Mouse (Mus musculus): Measurements from ENCODE around the gene Lpcat2b. TPM values are rescaled to one million over a fixed set of nuclear protein-coding genes. Genes with fewer than 3 reads are reported as not detected.
A peak's percentile ranks its signal among the peaks of the same experiment; 100 is the strongest.

Gene Lpcat2b
- polyA plus RNA-seq, 1 experiment from 2014 or later = not detected

- H3K4me3 ChIP-seq (ENCODE audit: control insufficient read depth in 1 of 2, insufficient read depth in 1 of 2, low read depth in 1 of 2, low read length in 2 of 2) = no peak overlapping the region
- ATAC-seq (ENCODE audit: insufficient number of reproducible peaks, insufficient read depth, low FRiP score, low read depth) = no peak
- WGBS = 88% methylated on average over 6 of the region's 6 CpGs
- no peak overlapping the region for H3K27ac ChIP-seq (replicated peaks in 1 of 2; ENCODE audit: control insufficient read depth in 1 of 2, insufficient read depth in 1 of 2, low read depth in 2 of 2, low read length in 2 of 2)
- peaks cover 2 to 7% of the 10 kb centered on the region in 2 experiments; a peak in 3 of 4 replicates for H3K4me1 ChIP-seq (ENCODE audit: control insufficient read depth in 2 of 2, insufficient read depth in 2 of 2, low read length in 2 of 2)
- H3K9ac ChIP-seq (ENCODE audit: low read length) = no peak overlapping the region
- no peak overlapping the region for H3K4me2 ChIP-seq (ENCODE audit: low read length)
- H3K9me3 ChIP-seq (ENCODE audit: control insufficient read depth, low read length) = no peaks in the 10 kb centered on the region
- H3K27me3 ChIP-seq (ENCODE audit: control insufficient read depth, insufficient read depth, low read length) = peaks cover 3% of the 10 kb centered on the region
- no peaks in the 10 kb centered on the region for H3K36me3 ChIP-seq (ENCODE audit: control insufficient read depth, insufficient read depth, low read length)
Measured at GRCm38 (mm10) chr5:107436185-107436584, 4.8 kb downstream of the Lpcat2b start.

DNA sequence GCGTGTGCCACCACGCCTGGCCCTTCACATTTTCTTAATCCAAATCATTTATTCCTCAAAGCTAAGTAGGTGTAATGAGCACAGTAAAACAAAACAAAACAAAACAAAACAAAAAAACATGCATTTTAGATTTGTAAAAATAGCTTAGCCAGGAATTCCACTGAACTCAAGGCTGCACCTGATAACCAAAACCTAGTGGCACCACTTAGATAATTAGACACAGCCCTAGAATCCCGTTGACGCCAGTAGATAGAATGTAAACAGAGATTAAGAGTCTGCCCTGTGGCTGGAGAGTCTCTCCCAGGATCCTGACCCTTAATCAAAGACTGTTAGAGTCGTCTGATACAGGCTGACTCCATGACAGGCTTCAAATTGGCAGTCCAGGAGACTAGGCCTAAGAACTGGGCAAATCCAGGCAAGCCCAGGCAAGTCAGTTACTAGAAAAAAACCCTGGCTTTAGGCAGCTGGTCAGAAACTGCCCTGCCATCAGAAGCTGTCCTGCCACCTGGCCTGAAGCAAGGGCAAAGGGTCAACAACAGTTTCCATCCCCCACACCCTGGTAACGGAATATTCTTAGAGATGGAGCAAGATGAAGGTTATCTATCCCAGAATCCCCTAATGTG lies 5.3 kb downstream of the Lpcat2b start:
- no peak overlapping the region for H3K4me3 ChIP-seq (ENCODE audit: control insufficient read depth in 1 of 2, insufficient read depth in 1 of 2, low read depth in 1 of 2, low read length in 2 of 2)
- H3K27ac ChIP-seq (replicated peaks in 1 of 2; ENCODE audit: control insufficient read depth in 1 of 2, insufficient read depth in 1 of 2, low read depth in 2 of 2, low read length in 2 of 2) = no peak overlapping the region
- peaks cover 3% of the 10 kb centered on the region for H3K27me3 ChIP-seq (ENCODE audit: control insufficient read depth, insufficient read depth, low read length)
- no peak overlapping the region for H3K9ac ChIP-seq (ENCODE audit: low read length)
- no peak for ATAC-seq (ENCODE audit: insufficient number of reproducible peaks, insufficient read depth, low FRiP score, low read depth)
- 71% methylated on average over 6 of the region's 6 CpGs for WGBS
- no peaks in the 10 kb centered on the region for H3K36me3 ChIP-seq (ENCODE audit: control insufficient read depth, insufficient read depth, low read length)
- H3K4me1 ChIP-seq (ENCODE audit: control insufficient read depth in 2 of 2, insufficient read depth in 2 of 2, low read length in 2 of 2) = peaks cover 2 to 7% of the 10 kb centered on the region in 2 experiments; a peak in 3 of 4 replicates
- no peak overlapping the region for H3K4me2 ChIP-seq (ENCODE audit: low read length)
- no peaks in the 10 kb centered on the region for H3K9me3 ChIP-seq (ENCODE audit: control insufficient read depth, low read length)

- peaks cover 1% of the 10 kb centered on the region for H3K27me3 ChIP-seq (ENCODE audit: control insufficient read depth, insufficient read depth, low read length)
- peak within 1 kb of the TSS; percentile 69 to 77 for H3K27ac ChIP-seq (replicated peaks in 1 of 2; ENCODE audit: control insufficient read depth in 1 of 2, insufficient read depth in 1 of 2, low read depth in 2 of 2, low read length in 2 of 2)
- ATAC-seq (ENCODE audit: insufficient number of reproducible peaks, insufficient read depth, low FRiP score, low read depth) = peak; percentile 93
- H3K4me2 ChIP-seq (ENCODE audit: low read length) = peak within 1 kb of the TSS; percentile 70
- WGBS = under 1% methylated on average over 51 of the region's 51 CpGs
- H3K4me1 ChIP-seq (ENCODE audit: control insufficient read depth in 2 of 2, insufficient read depth in 2 of 2, low read length in 2 of 2) = peaks cover 2 to 7% of the 10 kb centered on the region in 2 experiments; a peak in 3 of 4 replicates
- peak within 1 kb of the TSS; percentile 86 to 94 for H3K4me3 ChIP-seq (ENCODE audit: control insufficient read depth in 1 of 2, insufficient read depth in 1 of 2, low read depth in 1 of 2, low read length in 2 of 2)
- no peaks in the 10 kb centered on the region for H3K36me3 ChIP-seq (ENCODE audit: control insufficient read depth, insufficient read depth, low read length)
- peak within 1 kb of the TSS; percentile 89 for H3K9ac ChIP-seq (ENCODE audit: low read length)
- H3K9me3 ChIP-seq (ENCODE audit: control insufficient read depth, low read length) = no peaks in the 10 kb centered on the region
Measured at GRCm38 (mm10) chr5:107437464-107438281, 6.3 kb downstream of the Lpcat2b start, which contains the start of gene Btbd8. Gene Btbd8 (plus strand): TSS chr5:107437997.

GRCm38 (mm10) chr5:107438353-107438752 lies 7.0 kb downstream of the Lpcat2b start:
- no peaks in the 10 kb centered on the region for H3K36me3 ChIP-seq (ENCODE audit: control insufficient read depth, insufficient read depth, low read length)
- peak overlapping the region; percentile 69 to 77 for H3K27ac ChIP-seq (replicated peaks in 1 of 2; ENCODE audit: control insufficient read depth in 1 of 2, insufficient read depth in 1 of 2, low read depth in 2 of 2, low read length in 2 of 2)
- ATAC-seq (ENCODE audit: insufficient number of reproducible peaks, insufficient read depth, low FRiP score, low read depth) = no peak
- peak overlapping the region; percentile 86 to 94 for H3K4me3 ChIP-seq (ENCODE audit: control insufficient read depth in 1 of 2, insufficient read depth in 1 of 2, low read depth in 1 of 2, low read length in 2 of 2)
- H3K9me3 ChIP-seq (ENCODE audit: control insufficient read depth, low read length) = no peaks in the 10 kb centered on the region
- peak overlapping the region; percentile 89 for H3K9ac ChIP-seq (ENCODE audit: low read length)
- H3K4me1 ChIP-seq (ENCODE audit: control insufficient read depth in 2 of 2, insufficient read depth in 2 of 2, low read length in 2 of 2) = peaks cover 2 to 7% of the 10 kb centered on the region in 2 experiments; a peak in 3 of 4 replicates
- H3K27me3 ChIP-seq (ENCODE audit: control insufficient read depth, insufficient read depth, low read length) = no peaks in the 10 kb centered on the region; the same call in 1 of the 2 replicates
- H3K4me2 ChIP-seq (ENCODE audit: low read length) = peak overlapping the region; percentile 70
- WGBS = 26% methylated on average over 7 of the region's 7 CpGs

DNA sequence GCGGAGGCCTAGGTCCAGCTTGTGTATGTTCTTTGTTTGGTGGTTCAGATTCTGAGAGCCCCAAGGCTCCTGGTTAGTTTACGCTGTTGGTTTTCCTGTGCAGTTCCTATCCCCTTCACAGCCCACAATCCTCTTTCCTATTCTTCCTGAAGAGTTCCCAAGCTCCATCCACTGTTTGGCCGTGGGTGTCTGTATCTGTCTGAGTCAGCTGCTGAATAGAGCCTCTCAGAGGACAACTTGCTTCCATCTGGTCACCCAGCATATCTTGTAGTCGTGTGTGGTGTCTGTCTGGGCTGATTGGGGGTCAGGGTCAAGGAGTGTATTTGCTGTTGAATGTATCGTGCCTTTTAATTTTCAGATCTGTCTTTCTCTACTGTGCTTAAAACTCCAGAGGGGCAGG lies 10.5 kb downstream of the Lpcat2b start:
- WGBS = 72% methylated on average over 5 of the region's 5 CpGs
- Histone ChIP-seq H3K9me3 (ENCODE audit: control insufficient read depth, low read length) (no peaks in the 10 kb centered on the region), H3K4me3 (ENCODE audit: control insufficient read depth in 1 of 2, insufficient read depth in 1 of 2, low read depth in 1 of 2, low read length in 2 of 2) (no peak overlapping the region), H3K27me3 (ENCODE audit: control insufficient read depth, insufficient read depth, low read length) (no peaks in the 10 kb centered on the region), H3K4me1 (ENCODE audit: control insufficient read depth in 2 of 2, insufficient read depth in 2 of 2, low read length in 2 of 2) (peaks cover 2 to 7% of the 10 kb centered on the region in 2 experiments; a peak in 3 of 4 replicates), H3K9ac (ENCODE audit: low read length) (no peak overlapping the region), H3K27ac (replicated peaks in 1 of 2; ENCODE audit: control insufficient read depth in 1 of 2, insufficient read depth in 1 of 2, low read depth in 2 of 2, low read length in 2 of 2) (no peak overlapping the region), H3K36me3 (ENCODE audit: control insufficient read depth, insufficient read depth, low read length) (no peaks in the 10 kb centered on the region), H3K4me2 (ENCODE audit: low read length) (no peak overlapping the region)
- ATAC-seq (ENCODE audit: insufficient number of reproducible peaks, insufficient read depth, low FRiP score, low read depth) = no peak

DNA sequence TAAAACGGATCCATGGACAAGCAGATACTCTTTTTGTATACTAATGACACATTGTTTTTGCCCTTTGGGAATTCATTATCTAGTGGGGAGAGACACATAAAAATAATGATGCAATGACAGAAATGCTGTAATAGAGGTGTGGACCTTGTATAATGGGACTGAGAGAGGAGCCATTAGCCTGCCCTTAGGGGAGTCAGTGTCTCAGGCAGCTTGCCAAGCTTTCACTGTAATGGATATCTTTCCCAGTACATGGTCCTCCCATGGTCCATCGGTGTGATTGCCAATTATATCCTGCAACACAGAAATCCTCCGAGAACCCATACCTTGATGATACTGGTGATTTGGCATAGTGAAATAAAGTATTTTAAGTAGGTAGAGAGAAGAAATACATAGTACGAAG lies 12.9 kb downstream of the Lpcat2b start:
- no peaks in the 10 kb centered on the region for H3K36me3 ChIP-seq (ENCODE audit: control insufficient read depth, insufficient read depth, low read length)
- no peaks in the 10 kb centered on the region for H3K9me3 ChIP-seq (ENCODE audit: control insufficient read depth, low read length)
- 82% methylated on average over 4 of the region's 4 CpGs for WGBS
- H3K27me3 ChIP-seq (ENCODE audit: control insufficient read depth, insufficient read depth, low read length) = no peaks in the 10 kb centered on the region
- H3K9ac ChIP-seq (ENCODE audit: low read length) = no peak overlapping the region
- no peak overlapping the region for H3K4me2 ChIP-seq (ENCODE audit: low read length)
- no peak for ATAC-seq (ENCODE audit: insufficient number of reproducible peaks, insufficient read depth, low FRiP score, low read depth)
- H3K4me1 ChIP-seq (ENCODE audit: control insufficient read depth in 2 of 2, insufficient read depth in 2 of 2, low read length in 2 of 2) = no peaks in the 10 kb centered on the region
- H3K4me3 ChIP-seq (ENCODE audit: control insufficient read depth in 1 of 2, insufficient read depth in 1 of 2, low read depth in 1 of 2, low read length in 2 of 2) = no peak overlapping the region
- H3K27ac ChIP-seq (replicated peaks in 1 of 2; ENCODE audit: control insufficient read depth in 1 of 2, insufficient read depth in 1 of 2, low read depth in 2 of 2, low read length in 2 of 2) = no peak overlapping the region

- Histone ChIP-seq H3K27ac (replicated peaks in 1 of 2; ENCODE audit: control insufficient read depth in 1 of 2, insufficient read depth in 1 of 2, low read depth in 2 of 2, low read length in 2 of 2) (no peak overlapping the region), H3K4me1 (ENCODE audit: control insufficient read depth in 2 of 2, insufficient read depth in 2 of 2, low read length in 2 of 2) (no peaks in the 10 kb centered on the region), H3K36me3 (ENCODE audit: control insufficient read depth, insufficient read depth, low read length) (peaks cover 9% of the 10 kb centered on the region), H3K4me3 (ENCODE audit: control insufficient read depth in 1 of 2, insufficient read depth in 1 of 2, low read depth in 1 of 2, low read length in 2 of 2) (no peak overlapping the region), H3K27me3 (ENCODE audit: control insufficient read depth, insufficient read depth, low read length) (no peaks in the 10 kb centered on the region), H3K9me3 (ENCODE audit: control insufficient read depth, low read length) (no peaks in the 10 kb centered on the region), H3K4me2 (ENCODE audit: low read length) (no peak overlapping the region), H3K9ac (ENCODE audit: low read length) (no peak overlapping the region)
- ATAC-seq (ENCODE audit: insufficient number of reproducible peaks, insufficient read depth, low FRiP score, low read depth) = no peak
- WGBS = 80% methylated on average over 4 of the region's 4 CpGs
Measured at GRCm38 (mm10) chr5:107447977-107448376, 16.6 kb downstream of the Lpcat2b start.
